ENCODE assay signal across 9 mouse cellular contexts in genomic region chr3:128212256-128212655, GRCm38 (mm10).
DNase-seq lines count a peak whose midpoint lies in the region; ATAC-seq lines count a peak whose summit lies in the region.
"Had no signal": no experiment of that assay in that cellular context is flagged by ENCODE, and none has a peak within 500 bp of the region (broad histone marks: within the 10 kb centered on the region; RNA-seq: fewer than 3 reads in every experiment).

No protein-coding gene starts in this region.

- peaks cover 4% of the 10 kb centered on the region; the same call in 1 of the 2 replicates for H3K4me1 ChIP-seq in forebrain, embryonic 14.5 days (ENCODE audit: control insufficient read depth, insufficient read depth, low read length)

- DNase-seq in cerebellum, postnatal 14 days, result peak; percentile 71 to 75
- DNase-seq in cerebellum, adult 11 months, result no peak
- peak; percentile 80 for DNase-seq in left cerebral cortex, postnatal 4 days
- DNase-seq in left cerebral cortex, postnatal 36 days (ENCODE audit: low spot score in 2 of 2), result no peak
- peak; percentile 73 for DNase-seq in forebrain, embryonic 14.5 days (ENCODE audit: low spot score)
- peak; percentile 18 for DNase-seq in lung, postnatal 36 days
- DNase-seq in layer of hippocampus, adult 11-12 months (ENCODE audit: low spot score), result no peak
- DNase-seq in thymus, postnatal 36 days, result no peak
- DNase-seq: cerebellum, adult 8-10 months had no signal

- intact Hi-C loops in left cerebral cortex, postnatal 4 days (cut with DNase I), result no loop called here
- intact Hi-C loops in left cerebral cortex, postnatal 36 days (cut with DNase I), result no loop called here

- no peak overlapping the region for H3K4me3 ChIP-seq in forebrain, embryonic 14.5 days (ENCODE audit: low read depth, low read length)

- no peaks in the 10 kb centered on the region for H3K27me3 ChIP-seq in forebrain, embryonic 14.5 days (replicated peaks; ENCODE audit: control insufficient read depth, insufficient read depth, low read length)

- WGBS in forebrain, embryonic 14.5 days, result 22% methylated on average over 3 of the region's 3 CpGs

- no peak overlapping the region for H3K9ac ChIP-seq in forebrain, embryonic 14.5 days (ENCODE audit: low read length)

- peak; percentile 75; the same call in 1 of the 2 replicates for ATAC-seq in forebrain, embryonic 14.5 days

- no peak overlapping the region for H3K4me2 ChIP-seq in forebrain, embryonic 14.5 days (ENCODE audit: low read length)

- no peaks in the 10 kb centered on the region for H3K36me3 ChIP-seq in forebrain, embryonic 14.5 days (ENCODE audit: control insufficient read depth, insufficient read depth, low read length)

- H3K9me3 ChIP-seq in forebrain, embryonic 14.5 days (replicated peaks; ENCODE audit: control insufficient read depth, low read length), result no peaks in the 10 kb centered on the region

- no peak overlapping the region for H3K27ac ChIP-seq in forebrain, embryonic 14.5 days (ENCODE audit: low read depth, low read length)

Comparison
In these comparisons a context has a peak if more than half of its experiments do, and no peak if none do; other contexts are left out.
1. DNase-seq: peak in cerebellum, postnatal 14 days (2 of 2), left cerebral cortex, postnatal 4 days (single experiment), forebrain, embryonic 14.5 days (single experiment) and lung, postnatal 36 days (single experiment); none in cerebellum, adult 11 months (single experiment), left cerebral cortex, postnatal 36 days (0 of 2), layer of hippocampus, adult 11-12 months (single experiment) and thymus, postnatal 36 days (0 of 2).